Mouse (Mus musculus) liver, embryonic 16.5 days (tissue): Measurements from ENCODE around the gene Car7. TPM values are rescaled to one million over a fixed set of nuclear protein-coding genes. Genes with fewer than 3 reads are reported as not detected.
"Not testable (repeated sequence)": the region's sequence is repeated elsewhere in the genome, so short reads cannot be mapped to it uniquely, and the experiment has no call there.

Experiments
- ATAC-seq: fragments of 200-750 bp; cut with Nextera tagmentation; 2 replicates; pipeline ENCODE4 v1.8.0; 2017; ENCODE audit warnings: low read depth, mild to moderate bottlenecking, moderate number of reproducible peaks, moderate library complexity
- H3K27ac ChIP-seq: fragments of 300-500 bp; sonication (generic); 2 replicates; pipeline ENCODE4 v1.5.1; 2014; ENCODE audit warnings: mild to moderate bottlenecking, low read length
- H3K27me3 ChIP-seq: fragments of 300-500 bp; sonication (generic); 2 replicates; pipeline ENCODE4 v1.6.1; 2014; ENCODE audit warnings: low read depth, low read length, mixed read lengths; ENCODE audit not compliant: control insufficient read depth, insufficient read depth
- H3K36me3 ChIP-seq: fragments of 300-500 bp; sonication (generic); 2 replicates; pipeline ENCODE4 v1.6.1; 2014; ENCODE audit warnings: mild to moderate bottlenecking; ENCODE audit not compliant: control insufficient read depth, insufficient read depth
- H3K4me1 ChIP-seq: fragments of 300-500 bp; sonication (generic); 2 replicates; pipeline ENCODE4 v1.6.1; 2014; ENCODE audit warnings: low read depth, low read length, mixed read lengths; ENCODE audit not compliant: control insufficient read depth
- H3K4me2 ChIP-seq: fragments of 300-500 bp; sonication (generic); 2 replicates; pipeline ENCODE4 v1.6.1; 2014; ENCODE audit warnings: low read depth, low read length, mixed read lengths
- H3K4me3 ChIP-seq: fragments of 300-500 bp; sonication (generic); 2 replicates; pipeline ENCODE4 v1.5.1; 2014; ENCODE audit warnings: low read depth, mild to moderate bottlenecking, low read length
- H3K9ac ChIP-seq: fragments of 300-500 bp; sonication (generic); 2 replicates; pipeline ENCODE4 v1.6.1; 2014; ENCODE audit warnings: low read depth, low read length
- H3K9me3 ChIP-seq: fragments of 300-500 bp; sonication (generic); replicated peaks from 2 replicates; pipeline ENCODE4 v1.6.1; 2016; ENCODE audit warnings: low read length; ENCODE audit not compliant: control insufficient read depth
- WGBS: fragments of 180-500 bp; shearing (Covaris S2); extraction: QIAGEN DNeasy Blood & Tissue Kit; methylation state at CpG from one replicate; pipeline ENCODE4 v1.1.7; 2014; ENCODE audit not compliant: insufficient replicate concordance; 5-methylcytosine and 5-hydroxymethylcytosine counted together
- polyA plus RNA-seq: library from polyadenylated mRNA; unstranded; fragments of >200 nt; fragmentation: Nextera tagmentation; extraction: Ambion mirVana; gene quantifications from 2 replicates; pipeline ENCODE4 v1.2.1, GENCODE M21; 2015

The Car7 gene
- polyA plus RNA-seq, 1 experiment from 2014 or later, result 2.0 TPM

DNA sequence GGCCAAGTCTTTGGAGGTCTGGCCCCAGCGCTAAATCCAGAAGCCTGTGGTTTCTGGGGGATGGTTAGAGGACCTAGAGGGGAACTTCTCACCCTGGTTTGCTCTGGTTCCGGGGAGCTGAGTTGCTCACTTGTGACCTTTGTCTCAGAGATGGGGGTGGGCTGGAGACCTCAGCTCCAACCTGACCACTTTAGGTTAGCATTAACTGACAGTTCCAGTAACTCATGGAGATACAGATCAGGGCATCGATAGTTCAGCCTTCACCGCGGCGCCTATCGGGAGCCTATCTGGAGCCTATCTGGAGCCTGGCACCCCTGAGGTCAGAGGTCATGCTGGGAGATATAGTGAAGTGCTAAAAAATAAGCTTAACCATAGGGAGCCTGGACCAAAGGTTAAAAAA lies 22.7 kb downstream of the Car7 start:
- Histone ChIP-seq H3K9ac (no peak overlapping the region), H3K27me3 (no peaks in the 10 kb centered on the region), H3K36me3 (no peaks in the 10 kb centered on the region), H3K4me1 (no peaks in the 10 kb centered on the region), H3K4me2 (no peak overlapping the region), H3K4me3 (no peak overlapping the region), H3K27ac (no peak overlapping the region), H3K9me3 (no peaks in the 10 kb centered on the region)
- 55% methylated on average over 7 of the region's 7 CpGs for WGBS
- ATAC-seq, result peak; percentile 27; the same call in 1 of the 2 replicates

DNA sequence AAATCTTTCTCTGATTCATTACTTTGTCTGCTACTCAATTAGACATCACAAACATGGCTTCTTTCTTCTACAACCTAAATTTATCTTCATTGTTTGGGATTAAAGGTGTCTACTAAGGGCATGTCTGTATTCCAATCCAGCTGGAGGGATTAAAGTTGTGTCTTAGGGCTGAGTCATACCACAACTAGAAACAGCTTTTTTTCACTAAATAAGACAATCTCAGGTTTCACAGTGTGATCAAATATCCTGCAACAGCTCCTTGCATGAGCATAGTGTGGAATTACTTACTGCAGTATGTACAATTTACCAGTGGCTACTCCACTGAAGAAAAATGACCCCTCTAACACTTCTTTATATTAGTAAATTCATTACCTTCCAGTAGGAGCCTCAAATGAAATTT lies 26.2 kb downstream of the Car7 start:
- H3K9me3 ChIP-seq, result no peaks in the 10 kb centered on the region
- no peaks in the 10 kb centered on the region for H3K36me3 ChIP-seq
- no peak overlapping the region for H3K4me2 ChIP-seq
- ATAC-seq, result no peak
- H3K4me3 ChIP-seq, result no peak overlapping the region
- no peaks in the 10 kb centered on the region for H3K27me3 ChIP-seq
- no peak overlapping the region for H3K9ac ChIP-seq
- no peak overlapping the region for H3K27ac ChIP-seq
- no peaks in the 10 kb centered on the region; the same call in 1 of the 2 replicates for H3K4me1 ChIP-seq

DNA sequence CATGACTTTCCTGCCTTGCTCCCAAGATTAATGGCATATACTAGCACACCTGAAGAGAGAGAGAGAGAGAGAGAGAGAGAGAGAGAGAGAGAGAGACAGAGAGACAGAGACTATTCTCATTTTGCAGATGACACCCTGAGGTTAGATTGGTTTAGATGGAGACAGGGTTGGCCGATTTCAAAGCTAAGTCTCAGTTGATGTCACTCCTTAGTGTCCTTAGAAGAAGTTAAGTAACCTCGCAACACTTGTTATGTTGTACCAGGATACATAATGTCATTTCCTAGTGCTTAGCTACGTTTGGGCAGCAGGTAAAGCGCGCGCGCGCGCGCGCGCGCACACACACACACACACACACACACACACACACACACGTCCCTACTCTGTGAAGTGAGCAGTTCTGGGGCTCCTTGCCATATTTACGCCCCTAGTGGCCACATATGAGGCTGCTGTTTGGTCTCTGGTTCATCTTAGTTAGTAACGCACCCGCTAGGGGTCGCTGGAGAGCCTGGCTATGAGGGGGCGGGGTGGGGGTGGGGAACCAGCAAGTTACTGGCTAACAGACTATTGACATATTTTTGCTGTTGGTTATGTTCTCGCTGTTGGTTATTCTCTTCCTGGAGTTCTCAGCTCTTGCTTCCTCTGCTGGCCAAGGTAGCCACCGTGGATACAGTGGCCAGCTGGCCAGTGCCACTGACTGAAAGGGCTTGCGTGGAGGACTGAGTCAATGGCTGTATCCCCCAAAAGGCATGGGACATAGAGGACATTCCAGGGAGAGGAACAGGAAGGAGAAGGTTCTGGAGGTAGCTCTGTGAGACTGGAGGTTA lies 30.4 kb downstream of the Car7 start:
- H3K4me1 ChIP-seq, result no peaks in the 10 kb centered on the region; the same call in 1 of the 2 replicates
- H3K27ac ChIP-seq, result no peak overlapping the region; the same call in 1 of the 2 replicates
- no peak overlapping the region for H3K9ac ChIP-seq
- ATAC-seq, result peak; percentile 84
- no peaks in the 10 kb centered on the region for H3K9me3 ChIP-seq
- 11% methylated on average over 22 of the region's 22 CpGs for WGBS
- 0 out of 2 replicates have a peak overlapping the region, but pooled peaks have one; percentile 17 for H3K4me2 ChIP-seq
- H3K27me3 ChIP-seq, result no peaks in the 10 kb centered on the region
- H3K4me3 ChIP-seq, result no peak overlapping the region
- H3K36me3 ChIP-seq, result no peaks in the 10 kb centered on the region

DNA sequence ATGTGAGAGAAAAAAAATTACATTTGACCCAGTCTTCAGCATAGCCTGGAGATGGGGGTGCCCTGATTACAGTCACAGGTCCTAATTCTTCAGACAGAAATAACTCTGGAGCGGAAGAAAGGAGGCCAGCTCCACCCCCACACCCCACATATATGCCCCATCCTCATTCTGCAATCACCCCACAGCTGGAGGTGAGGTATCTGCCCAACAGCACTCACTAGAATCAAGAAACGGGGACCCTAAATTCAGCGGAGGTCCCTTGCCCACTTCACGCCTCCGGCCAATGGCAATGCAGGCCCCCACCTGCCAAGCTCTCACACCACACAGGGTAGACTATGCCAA lies 30.9 kb downstream of the Car7 start:
- Histone ChIP-seq H3K4me1 (no peaks in the 10 kb centered on the region; the same call in 1 of the 2 replicates), H3K27ac (no peak overlapping the region), H3K36me3 (no peaks in the 10 kb centered on the region), H3K27me3 (no peaks in the 10 kb centered on the region), H3K4me3 (no peak overlapping the region), H3K9ac (no peak overlapping the region), H3K4me2 (no peak overlapping the region), H3K9me3 (no peaks in the 10 kb centered on the region)
- ATAC-seq, result no peak
- WGBS, result 78% methylated on average over 5 of the region's 5 CpGs

DNA sequence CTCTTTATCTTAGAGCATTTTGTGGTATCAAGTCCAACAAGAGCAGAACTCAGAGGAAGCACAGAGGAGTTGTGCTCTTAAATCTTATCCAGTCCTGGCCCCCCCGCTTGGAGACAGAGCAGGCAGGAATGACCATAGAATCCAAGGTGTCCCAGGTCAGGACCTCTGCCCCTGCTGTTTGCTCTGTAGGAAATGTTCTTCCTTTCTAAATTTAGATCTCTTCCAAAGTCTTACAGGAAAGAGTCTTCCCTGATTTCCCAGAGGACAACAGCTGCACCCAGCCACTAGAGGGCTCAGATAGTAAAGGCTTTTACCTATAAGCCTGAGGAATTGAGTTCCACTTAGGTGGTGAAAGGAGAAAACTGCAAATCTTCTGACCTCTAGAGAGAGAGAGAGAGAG lies 35.1 kb downstream of the Car7 start:
- Histone ChIP-seq H3K4me2 (no peak overlapping the region), H3K4me1 (no peaks in the 10 kb centered on the region; the same call in 1 of the 2 replicates), H3K4me3 (no peak overlapping the region), H3K9me3 (no peaks in the 10 kb centered on the region), H3K27ac (no peak overlapping the region), H3K36me3 (no peaks in the 10 kb centered on the region), H3K27me3 (no peaks in the 10 kb centered on the region), H3K9ac (no peak overlapping the region)
- 56% methylated on average over 1 of the region's 1 CpGs for WGBS
- no peak for ATAC-seq

DNA sequence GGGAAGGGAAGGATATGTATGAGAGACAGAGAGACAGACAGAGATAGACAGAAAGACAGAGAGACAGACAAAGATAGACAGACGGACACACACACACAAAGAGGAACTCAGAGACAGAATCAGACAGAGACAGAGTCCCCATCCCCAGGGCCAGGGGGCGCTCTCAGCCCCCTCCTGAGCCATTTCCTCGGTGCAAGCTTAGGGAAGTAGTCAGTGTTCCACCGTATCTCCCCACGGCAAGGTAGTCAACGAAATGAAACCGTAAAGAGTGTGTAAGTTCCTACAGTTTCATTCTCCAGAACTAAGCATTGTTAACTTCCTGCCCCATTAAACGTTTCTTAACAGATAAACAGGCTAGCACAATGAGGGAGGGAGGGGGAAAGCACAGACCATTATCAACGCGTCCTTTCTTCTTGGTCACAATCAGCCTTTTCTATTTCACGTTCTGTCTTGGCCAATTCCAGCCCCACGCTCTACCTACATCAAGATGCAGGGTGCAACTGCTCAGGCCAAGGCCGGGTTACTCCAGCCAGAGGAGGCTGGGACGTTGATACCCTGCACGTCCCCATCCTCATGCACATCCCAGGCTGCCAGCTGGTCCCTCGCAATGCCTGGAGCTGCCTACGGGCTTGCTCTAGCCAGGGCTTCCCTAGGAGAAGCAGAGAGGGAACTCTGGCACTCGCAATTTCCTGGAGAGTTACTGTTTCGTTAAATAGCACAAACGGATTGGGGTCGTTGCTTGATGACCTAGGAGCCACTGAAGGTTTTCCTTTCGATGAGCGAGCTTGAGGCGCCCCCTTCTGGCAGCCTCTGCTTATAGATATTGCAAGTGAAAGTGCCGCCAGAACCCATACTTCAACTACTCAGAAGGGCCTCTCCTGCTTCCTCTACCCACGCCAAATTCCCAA lies 36.2 kb downstream of the Car7 start:
- Histone ChIP-seq H3K9ac (0 out of 2 replicates have a peak overlapping the region, but pooled peaks have one; percentile 16), H3K27ac (no peak overlapping the region), H3K4me2 (peak overlapping the region; percentile 64), H3K4me1 (no peaks in the 10 kb centered on the region; the same call in 1 of the 2 replicates), H3K9me3 (no peaks in the 10 kb centered on the region), H3K36me3 (no peaks in the 10 kb centered on the region), H3K4me3 (peak overlapping the region; percentile 47), H3K27me3 (no peaks in the 10 kb centered on the region)
- ATAC-seq, result peak; percentile 60
- 2% methylated on average over 26 of the region's 26 CpGs for WGBS

DNA sequence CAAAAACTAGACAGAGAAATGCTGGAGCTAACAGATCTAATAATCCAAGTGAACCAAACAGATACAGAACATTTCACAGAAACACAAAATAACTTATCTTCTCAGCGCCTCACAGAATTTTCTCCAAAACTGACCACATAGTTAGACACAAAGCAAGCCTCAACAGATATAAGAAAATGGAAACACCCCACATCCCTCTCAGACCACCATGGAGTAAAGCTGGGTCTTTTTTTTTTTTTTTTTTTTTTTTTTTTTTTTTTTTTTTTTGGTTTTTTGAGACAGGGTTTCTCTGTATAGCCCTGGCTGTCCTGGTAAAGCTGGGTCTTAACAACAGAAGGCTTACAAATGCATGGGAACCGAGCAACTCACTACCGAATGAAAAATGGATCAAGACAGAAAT lies 42.3 kb downstream of the Car7 start:
- H3K4me1 ChIP-seq, result no peaks in the 10 kb centered on the region

DNA sequence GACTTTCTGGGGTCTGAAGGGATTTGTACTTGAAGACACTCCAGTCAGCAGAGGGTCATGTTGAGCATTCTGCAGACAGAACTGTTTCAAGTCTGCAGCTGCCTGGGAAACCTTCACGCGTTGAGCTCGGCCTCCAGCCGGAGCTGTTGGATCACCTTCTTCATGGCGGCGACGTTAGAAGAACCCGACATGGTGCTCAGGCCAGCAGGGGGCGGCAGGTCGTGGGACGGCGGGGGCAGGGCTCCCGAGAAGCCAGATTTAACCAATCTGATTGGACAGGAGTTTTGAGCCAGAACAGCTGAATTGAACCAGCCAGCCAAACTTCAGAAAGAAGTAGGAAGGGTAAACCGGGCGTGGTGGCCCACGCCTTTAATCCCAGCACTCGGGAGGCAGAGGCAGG lies 43.1 kb downstream of the Car7 start:
- not testable (repeated sequence) for H3K36me3 ChIP-seq, H3K9me3 ChIP-seq, H3K27ac ChIP-seq, H3K9ac ChIP-seq, H3K27me3 ChIP-seq, ATAC-seq, H3K4me2 ChIP-seq, H3K4me3 ChIP-seq, H3K4me1 ChIP-seq
- WGBS, result 67% methylated on average over 17 of the region's 17 CpGs

More for the DNA sequence above, 42.3 kb downstream of the Car7 start:
- H3K36me3 ChIP-seq, result no peaks in the 10 kb centered on the region
- H3K4me2 ChIP-seq, result no peak overlapping the region
- no peaks in the 10 kb centered on the region for H3K9me3 ChIP-seq
- no peak for ATAC-seq
- WGBS, result 60% methylated on average over 3 of the region's 3 CpGs
- no peak overlapping the region for H3K4me3 ChIP-seq
- no peak overlapping the region for H3K27ac ChIP-seq
- H3K9ac ChIP-seq, result no peak overlapping the region
- no peaks in the 10 kb centered on the region for H3K27me3 ChIP-seq

DNA sequence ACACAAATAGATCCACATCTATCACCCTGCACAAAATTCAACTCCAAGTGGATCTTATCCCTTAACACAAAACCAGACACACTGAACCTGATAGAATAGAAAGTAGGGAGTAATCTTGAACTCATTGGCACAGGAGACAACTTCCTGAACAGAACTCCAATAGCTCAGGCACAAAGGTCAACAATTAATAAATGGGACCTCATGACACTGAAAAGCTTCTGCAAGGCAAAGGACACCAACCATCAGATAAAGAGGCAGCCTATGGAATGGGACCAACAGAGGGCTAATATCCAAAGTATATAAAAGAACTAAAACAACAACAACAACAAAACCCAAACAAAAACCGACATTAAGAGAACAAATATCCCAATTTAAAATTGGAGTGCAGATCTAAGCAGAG lies 50.0 kb downstream of the Car7 start:
- no peaks in the 10 kb centered on the region for H3K27me3 ChIP-seq
- WGBS, result 24% methylated on average over 1 of the region's 1 CpGs
- H3K36me3 ChIP-seq, result no peaks in the 10 kb centered on the region
- H3K9ac ChIP-seq, result no peak overlapping the region
- no peaks in the 10 kb centered on the region for H3K9me3 ChIP-seq
- ATAC-seq, result no peak
- H3K4me3 ChIP-seq, result no peak overlapping the region
- H3K4me2 ChIP-seq, result no peak overlapping the region
- H3K4me1 ChIP-seq, result no peaks in the 10 kb centered on the region
- H3K27ac ChIP-seq, result no peak overlapping the region
